Mouse (Mus musculus) hindlimb bud, embryonic 11.5 days (tissue): ENCODE data around the gene D11Wsu47e.

Experiments used
- DNase-seq: peaks from one replicate; pipeline ENCODE4 v3.0.0-alpha.2; 2012; ENCODE audit warnings: low read depth, low spot score; ENCODE audit errors: extremely low spot score

Gene D11Wsu47e

GRCm38 (mm10) chr11:113699643-113700042 lies 15.4 kb downstream of the D11Wsu47e start:
- DNase-seq = no peak

DNA sequence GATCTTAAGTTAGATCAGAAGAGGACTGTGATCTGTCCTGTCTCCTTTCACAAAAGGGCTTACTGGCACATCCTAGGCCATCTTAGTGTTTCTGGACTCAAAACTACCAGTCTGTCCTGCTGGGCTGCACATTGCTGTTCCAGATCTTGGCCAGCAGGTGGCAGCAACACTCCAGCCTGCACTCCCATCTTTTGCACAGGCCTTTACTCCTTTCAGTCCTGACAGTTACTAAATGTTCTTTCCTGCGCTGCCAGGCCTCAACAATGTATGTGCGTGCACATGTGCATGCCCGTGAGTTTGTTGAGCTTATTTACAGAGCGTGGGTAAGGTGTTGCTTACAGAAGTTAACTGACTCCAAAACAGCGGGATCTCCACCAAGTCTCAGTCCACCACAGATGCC lies 19.5 kb downstream of the D11Wsu47e start:
- no peak for DNase-seq

DNA sequence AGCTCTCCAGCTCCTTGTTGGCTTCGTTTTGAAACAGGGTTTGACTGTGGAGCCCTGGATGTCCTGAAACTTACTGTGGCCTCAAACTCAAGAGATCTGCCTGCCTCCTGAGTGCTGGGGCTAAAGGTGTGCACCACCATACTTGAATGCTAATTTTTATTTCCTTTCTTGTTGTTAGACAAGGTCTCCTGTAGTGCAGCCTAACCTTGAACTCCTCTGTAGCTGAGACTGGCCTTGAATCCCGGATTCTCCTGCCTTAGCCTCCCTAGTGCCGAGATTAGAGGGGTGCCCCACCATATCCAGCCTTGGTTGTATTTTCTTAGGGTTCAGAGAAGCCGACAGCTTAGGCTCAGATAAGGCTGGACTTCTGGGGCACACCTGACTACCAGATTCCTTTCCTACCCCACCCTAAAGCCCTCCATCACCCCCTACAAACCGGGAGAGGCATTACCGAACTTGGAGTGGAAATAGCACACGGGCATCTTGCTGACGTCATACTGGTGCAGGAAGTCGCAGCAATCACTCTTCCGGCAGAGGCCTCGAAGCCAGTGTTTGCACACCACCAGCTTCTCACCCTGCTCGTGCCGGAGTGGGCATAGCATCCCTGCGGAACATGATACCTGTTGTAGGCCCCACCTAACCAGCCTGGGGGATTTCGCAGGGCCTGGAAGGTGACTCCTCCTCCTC lies 21.9 kb downstream of the D11Wsu47e start:
- no peak for DNase-seq

DNA sequence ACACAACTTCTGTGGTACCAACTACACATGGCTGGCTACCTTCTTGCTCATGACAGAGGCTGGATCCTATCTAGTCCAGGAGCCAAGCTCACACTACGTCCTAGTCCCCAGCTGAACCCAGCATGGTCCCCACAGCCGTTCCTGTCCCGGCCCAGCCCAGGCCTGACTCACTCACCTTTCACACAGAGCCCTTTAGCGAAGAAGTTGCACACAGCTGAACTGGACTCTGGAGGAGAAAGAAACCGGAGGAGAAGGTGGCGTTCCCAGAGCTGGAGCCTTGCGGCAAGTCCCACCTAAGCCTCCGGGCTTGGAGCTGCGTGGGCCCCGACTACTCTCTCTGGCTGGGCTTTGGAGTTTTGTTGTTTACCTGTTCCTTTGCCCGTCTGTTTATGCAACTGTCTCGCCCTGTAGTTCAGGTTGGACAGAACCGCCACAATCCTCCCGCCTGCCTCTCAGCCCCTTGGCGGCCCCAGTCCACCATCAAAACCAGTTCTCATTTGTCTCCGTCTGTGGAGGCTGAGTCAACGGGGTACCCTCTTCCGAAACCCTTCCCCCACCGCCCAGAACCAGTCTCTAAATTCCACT lies 24.5 kb downstream of the D11Wsu47e start:
- no peak for DNase-seq

GRCm38 (mm10) chr11:113709272-113709671 lies 25.1 kb downstream of the D11Wsu47e start:
- no peak for DNase-seq

GRCm38 (mm10) chr11:113709731-113710256 lies 25.6 kb downstream of the D11Wsu47e start, which contains the start of gene Cpsf4l:
Cpsf4l (minus strand) TSS chr11:113710017.
- DNase-seq = no peak

DNA sequence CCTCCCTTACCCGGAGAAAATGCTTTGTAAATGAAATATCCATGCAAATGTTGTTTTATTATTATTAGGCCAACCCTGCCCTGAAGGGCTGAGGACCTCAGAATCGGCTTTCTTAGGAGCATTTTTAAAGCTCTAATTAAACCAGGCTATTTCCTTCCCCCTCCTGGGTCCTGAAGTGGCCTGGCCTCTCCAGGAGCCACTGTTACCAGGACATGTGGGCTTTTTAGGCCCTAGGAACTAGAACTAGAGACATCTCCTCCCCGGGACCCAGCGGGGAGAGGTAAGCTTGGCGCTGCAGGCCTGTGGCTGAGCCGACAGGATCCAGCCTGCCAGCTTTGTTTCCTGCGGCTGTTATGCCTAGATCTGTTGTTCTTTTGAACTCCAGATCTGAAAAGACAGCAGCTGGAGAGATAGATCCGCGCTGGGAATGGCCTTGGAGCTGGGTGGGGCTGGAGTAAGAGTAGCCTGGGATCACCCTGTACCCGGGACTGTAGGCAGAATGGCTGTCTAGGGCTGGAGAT lies 26.1 kb downstream of the D11Wsu47e start:
- DNase-seq = peak; percentile 28

DNA sequence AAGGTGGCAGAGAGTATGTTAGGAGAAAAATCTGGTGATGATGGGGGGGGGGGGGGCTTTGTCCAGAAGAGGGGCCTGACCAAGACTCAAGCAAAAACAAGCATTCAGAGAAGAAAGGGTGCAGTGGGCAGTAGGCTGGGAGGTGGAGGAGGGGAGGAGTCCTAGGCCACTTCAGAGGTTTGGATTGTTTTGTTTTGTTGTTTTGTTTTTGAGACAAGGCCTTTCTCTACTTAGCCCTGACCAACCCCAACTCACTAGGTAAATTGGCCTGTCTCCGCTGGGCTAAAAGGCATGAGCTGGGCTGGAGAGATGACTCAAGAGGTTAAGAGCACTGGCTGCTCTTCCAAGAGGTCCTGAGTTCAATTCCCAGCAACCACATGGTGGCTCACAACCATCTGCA lies 26.8 kb downstream of the D11Wsu47e start:
- DNase-seq = no peak

- no peak for DNase-seq
Observed at GRCm38 (mm10) chr11:113715078-113715674, 31.0 kb downstream of the D11Wsu47e start.

GRCm38 (mm10) chr11:113716132-113716531 lies 31.9 kb downstream of the D11Wsu47e start:
- no peak for DNase-seq

DNA sequence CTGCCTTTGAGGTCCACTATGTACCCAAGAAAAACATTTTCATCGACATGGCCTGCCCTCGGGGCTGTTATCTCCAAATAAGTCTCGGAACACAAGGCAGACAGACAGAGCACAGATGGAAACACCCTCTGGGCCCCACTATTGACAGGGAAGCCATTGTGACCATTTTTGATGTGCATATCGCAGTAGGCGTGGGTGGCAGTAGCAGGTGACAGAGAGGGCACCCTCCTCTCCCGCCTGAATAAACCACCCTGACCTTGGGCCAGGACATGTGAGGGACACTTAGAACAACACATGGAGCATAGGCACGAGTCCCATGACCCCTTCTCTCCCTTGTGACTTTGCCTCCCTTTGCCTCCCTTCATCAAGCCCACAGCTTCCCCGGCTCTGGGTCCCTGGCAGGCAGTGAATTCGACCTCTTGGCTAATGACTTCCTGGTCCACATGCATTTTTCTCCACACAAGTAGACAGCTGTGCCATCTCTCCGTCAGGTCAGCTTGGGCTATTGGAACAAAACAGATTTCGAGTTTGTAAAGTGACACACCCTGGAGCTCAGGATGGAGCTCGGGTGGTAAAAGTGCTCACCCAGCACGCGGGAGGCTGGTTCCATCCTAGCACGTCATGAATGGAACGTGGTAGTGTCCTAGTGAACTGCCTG lies 33.7 kb downstream of the D11Wsu47e start:
- DNase-seq = no peak

- no peak for DNase-seq
Observed at GRCm38 (mm10) chr11:113722405-113723090, 38.3 kb downstream of the D11Wsu47e start.

DNA sequence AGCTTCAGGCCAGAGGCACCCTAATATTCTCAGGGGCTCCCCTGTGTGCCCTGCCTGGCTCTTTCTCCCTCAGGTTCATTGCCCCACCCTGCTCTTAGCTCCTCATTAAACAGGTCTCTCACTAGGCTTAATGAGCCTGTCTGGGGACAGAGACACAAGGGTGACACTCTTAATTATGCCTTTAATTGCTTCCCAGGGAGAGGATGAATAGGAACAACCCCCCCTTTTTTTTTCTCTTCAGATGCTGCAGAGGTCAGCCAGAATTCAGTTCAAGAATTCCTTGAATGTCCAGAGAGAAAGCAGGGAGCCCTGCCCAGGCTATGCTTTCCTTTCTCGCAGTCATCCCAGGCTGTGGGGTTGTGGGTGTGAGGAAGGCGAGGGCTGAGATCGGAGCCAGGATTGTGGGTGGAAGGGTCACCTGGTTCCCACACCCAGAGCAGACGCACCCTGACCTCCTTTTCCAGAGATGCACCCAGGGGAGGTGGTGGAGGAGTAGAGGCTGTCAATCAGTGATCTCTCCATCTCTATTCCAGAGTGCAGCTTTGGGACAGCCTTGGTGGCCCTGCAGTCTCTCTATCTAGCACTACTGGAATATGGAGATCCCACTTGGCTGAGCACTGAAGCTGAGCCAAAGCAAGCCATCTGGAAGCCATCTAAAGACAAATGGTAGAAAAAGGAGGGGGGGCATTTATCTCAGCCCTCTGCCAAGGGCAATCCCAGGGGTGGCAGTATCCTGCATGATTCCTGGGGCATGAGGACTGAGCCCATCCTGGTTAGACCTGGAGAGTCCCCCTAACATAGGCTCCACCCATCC lies 41.2 kb downstream of the D11Wsu47e start:
- no peak for DNase-seq

DNA sequence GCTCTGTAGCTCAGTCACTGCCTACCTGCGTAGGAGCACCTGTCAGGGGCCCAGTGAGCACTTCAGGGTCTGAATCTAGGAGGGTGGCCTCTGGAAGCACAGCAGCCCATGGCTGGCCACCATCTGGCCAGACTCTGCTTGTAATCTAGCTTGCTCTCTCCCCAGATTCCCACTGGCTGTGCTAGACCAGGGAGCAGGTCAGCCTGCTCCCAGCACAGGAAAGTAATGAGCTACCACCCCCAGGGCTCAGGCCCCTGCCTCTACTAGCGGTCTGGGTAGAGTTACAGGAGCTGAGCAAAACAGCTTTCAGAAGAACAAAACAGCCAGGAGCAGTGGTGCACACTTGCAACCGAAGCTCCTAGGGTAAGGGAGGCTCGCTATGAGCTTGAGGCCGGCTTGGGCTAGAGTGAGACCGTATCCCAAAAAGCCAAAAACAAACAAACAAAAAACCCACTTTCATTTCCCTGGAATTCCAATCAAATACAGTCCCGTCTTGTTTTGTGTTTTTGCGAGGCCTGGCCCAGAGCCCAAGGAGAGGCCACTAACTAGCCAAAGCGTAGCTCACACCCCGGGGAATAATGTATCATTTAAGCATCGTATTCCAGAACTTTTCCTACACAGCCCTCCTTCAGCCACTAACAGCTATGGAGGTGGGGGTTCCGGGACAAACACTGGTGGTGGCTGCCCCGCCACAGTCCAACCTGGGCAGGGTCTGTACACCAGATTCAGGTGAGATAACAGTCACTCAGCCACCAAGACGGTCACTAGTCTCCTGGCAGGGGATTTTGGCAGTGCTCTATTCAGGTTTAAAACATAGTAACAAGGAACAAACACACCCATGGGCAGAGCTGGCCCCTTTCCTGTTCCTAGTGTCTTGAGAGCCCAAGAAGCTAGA lies 43.0 kb downstream of the D11Wsu47e start:
- DNase-seq = no peak

- DNase-seq = no peak
Observed at GRCm38 (mm10) chr11:113727992-113728391, 43.8 kb downstream of the D11Wsu47e start.

GRCm38 (mm10) chr11:113729239-113729638 lies 45.0 kb downstream of the D11Wsu47e start:
- DNase-seq = no peak

DNA sequence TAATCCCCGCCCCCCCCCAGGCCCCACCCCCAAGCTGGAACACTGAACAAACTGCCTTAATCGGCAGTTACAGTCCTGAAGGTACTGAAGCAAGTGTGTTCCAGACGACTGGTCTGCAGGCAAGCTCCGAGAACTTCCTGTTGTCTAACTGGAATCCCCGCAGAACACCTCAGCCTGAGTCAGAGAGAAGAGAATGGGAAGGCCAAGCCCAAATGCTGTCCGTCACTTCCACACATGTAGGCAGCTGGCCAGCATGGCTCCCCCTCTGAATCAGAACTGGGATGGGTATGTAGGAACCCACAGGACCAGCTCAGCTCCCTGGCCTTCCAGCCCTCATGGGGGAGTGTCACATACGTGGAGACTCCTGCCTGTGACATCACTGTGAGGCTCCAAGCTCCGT lies 45.7 kb downstream of the D11Wsu47e start:
- no peak for DNase-seq

GRCm38 (mm10) chr11:113730879-113731278 lies 46.7 kb downstream of the D11Wsu47e start:
- DNase-seq = no peak
